Mouse (Mus musculus) CH12.LX (cell line): ENCODE results near the gene Vsig10. TPM values are rescaled to one million over a fixed set of nuclear protein-coding genes. Genes with fewer than 3 reads are reported as not detected.

Experiments used
- DNase-seq: peaks from one replicate; pipeline ENCODE4 v3.0.0-alpha.2; 2013; ENCODE audit errors: extremely low read depth
- H3K27ac ChIP-seq: 2 replicates; pipeline ENCODE4 v1.5.1; 2012; ENCODE audit warnings: low read depth, mild to moderate bottlenecking, control low read depth, moderate library complexity; ENCODE audit not compliant: insufficient read depth
- H3K27me3 ChIP-seq: replicated peaks from 2 replicates; pipeline ENCODE3; 2012; ENCODE audit warnings: inconsistent platforms
- H3K36me3 ChIP-seq, 2 experiments: replicated peaks in 1 of 2; 2 replicates each; pipeline versions ENCODE3 to v1.6.1; 2012; ENCODE audit warnings: inconsistent platforms in 1 of 2, low read length in 1 of 2, mild to moderate bottlenecking in 1 of 2, mixed read lengths in 1 of 2, moderate library complexity in 1 of 2; ENCODE audit not compliant: control insufficient read depth in 1 of 2, insufficient read depth in 1 of 2
- H3K4me1 ChIP-seq, 2 experiments: 2 replicates each; pipeline ENCODE4 v1.6.1; 2012; ENCODE audit warnings: inconsistent platforms in 1 of 2, moderate library complexity in 1 of 2; ENCODE audit not compliant: insufficient read depth in 2 of 2, control insufficient read depth in 1 of 2
- H3K4me2 ChIP-seq: 2 replicates; pipeline ENCODE4 v1.6.1; 2012; ENCODE audit warnings: low read depth, mild to moderate bottlenecking, control low read depth; ENCODE audit not compliant: poor library complexity, insufficient read depth, severe bottlenecking
- H3K4me3 ChIP-seq, 3 experiments: fragments of 150-350 bp in 1 of 3; sonication (generic) in 1 of 3; replicated peaks in 1 of 3; 2 replicates each; pipeline versions ENCODE3 to v1.5.1; 2011 to 2012; ENCODE audit warnings: low read depth in 2 of 3, low read length in 2 of 3, mild to moderate bottlenecking in 2 of 3, moderate library complexity in 2 of 3, control low read depth in 1 of 3, improper control_type of control experiment in 1 of 3, inconsistent platforms in 1 of 3, mixed read lengths in 1 of 3; ENCODE audit not compliant: poor library complexity in 1 of 3
- H3K79me2 ChIP-seq: replicated peaks from 2 replicates; pipeline ENCODE4 v1.6.1; 2012; ENCODE audit warnings: mild to moderate bottlenecking, moderate library complexity; ENCODE audit not compliant: control insufficient read depth, poor library complexity, insufficient read depth, severe bottlenecking; ENCODE audit errors: extremely low read depth
- H3K9ac ChIP-seq: 2 replicates; pipeline ENCODE4 v1.6.1; 2012; ENCODE audit warnings: low read depth, mild to moderate bottlenecking, control low read depth, moderate library complexity; ENCODE audit not compliant: insufficient read depth
- H3K9me3 ChIP-seq: replicated peaks from 2 replicates; pipeline ENCODE3; 2012; ENCODE audit warnings: low read length, inconsistent platforms, mixed read lengths
- BHLHE40 ChIP-seq: IDR thresholded peaks from 2 replicates; pipeline ENCODE4 v1.6.1; 2011; ENCODE audit warnings: mild to moderate bottlenecking, low read depth, low read length, improper control_type of control experiment
- CHD1 ChIP-seq: IDR thresholded peaks from 2 replicates; pipeline ENCODE4 v1.6.1; 2012; ENCODE audit warnings: low read depth, low read length, improper control_type of control experiment, inconsistent platforms
- E2F4 ChIP-seq: IDR thresholded peaks from 2 replicates; pipeline ENCODE4 v1.6.1; 2011; ENCODE audit warnings: low read depth, low read length, improper control_type of control experiment; ENCODE audit not compliant: insufficient replicate concordance
- GABPA ChIP-seq: IDR thresholded peaks from 2 replicates; pipeline ENCODE4 v1.6.1; 2012; ENCODE audit warnings: low read depth, low read length, improper control_type of control experiment, inconsistent platforms; ENCODE audit not compliant: insufficient replicate concordance
- IRF4 ChIP-seq: IDR thresholded peaks from 2 replicates; pipeline ENCODE4 v1.6.1; 2014; ENCODE audit warnings: low read depth, mild to moderate bottlenecking, inconsistent platforms, low read length, improper control_type of control experiment
- KAT2A ChIP-seq: IDR thresholded peaks from 2 replicates; pipeline ENCODE4 v1.6.1; 2012; ENCODE audit warnings: low read length, improper control_type of control experiment, inconsistent platforms; ENCODE audit not compliant: insufficient replicate concordance
- MEF2A ChIP-seq: IDR thresholded peaks from 2 replicates; pipeline ENCODE4 v1.6.1; 2014; ENCODE audit warnings: low read depth, mild to moderate bottlenecking, inconsistent platforms, low read length, improper control_type of control experiment, borderline replicate concordance
- MXI1 ChIP-seq: IDR thresholded peaks from 2 replicates; pipeline ENCODE4 v1.6.1; 2011; ENCODE audit warnings: mild to moderate bottlenecking, low read depth, low read length, improper control_type of control experiment
- MYC ChIP-seq: IDR thresholded peaks from 2 replicates; pipeline ENCODE4 v1.6.1; 2011; ENCODE audit warnings: low read depth, mild to moderate bottlenecking, improper control_type of control experiment, low read length
- NELFE ChIP-seq: IDR thresholded peaks from 2 replicates; pipeline ENCODE4 v1.6.1; 2011; ENCODE audit warnings: low read depth, low read length, improper control_type of control experiment
- POLR2A ChIP-seq: IDR thresholded peaks from 2 replicates; pipeline ENCODE4 v1.6.1; 2011; ENCODE audit warnings: low read depth, mild to moderate bottlenecking, improper control_type of control experiment, low read length
- POLR2AphosphoS2 ChIP-seq: IDR thresholded peaks from 2 replicates; pipeline ENCODE4 v1.6.1; 2011; ENCODE audit warnings: low read depth, low read length, improper control_type of control experiment
- SIN3A ChIP-seq: IDR thresholded peaks from 2 replicates; pipeline ENCODE4 v1.6.1; 2012; ENCODE audit warnings: low read length, improper control_type of control experiment, inconsistent platforms
- TBP ChIP-seq: conservative IDR thresholded peaks from 2 replicates; pipeline ENCODE4 v1.6.1; 2011; ENCODE audit warnings: low read depth, low read length, improper control_type of control experiment
- USF1 ChIP-seq: IDR thresholded peaks from 2 replicates; pipeline ENCODE4 v1.6.1; 2014; ENCODE audit warnings: low read depth, mild to moderate bottlenecking, inconsistent platforms, low read length, improper control_type of control experiment
- USF2 ChIP-seq: conservative IDR thresholded peaks from 2 replicates; pipeline ENCODE4 v1.6.1; 2011; ENCODE audit warnings: low read depth, low read length, improper control_type of control experiment
- ZC3H11A ChIP-seq: IDR thresholded peaks from 2 replicates; pipeline ENCODE4 v1.6.1; 2012; ENCODE audit warnings: low read depth, mild to moderate bottlenecking, inconsistent platforms, low read length, improper control_type of control experiment
- ZMIZ1 ChIP-seq: IDR thresholded peaks from 2 replicates; pipeline ENCODE4 v1.6.1; 2012; ENCODE audit warnings: low read depth, mild to moderate bottlenecking, inconsistent platforms, low read length, improper control_type of control experiment
- ZNF384 ChIP-seq: IDR thresholded peaks from 2 replicates; pipeline ENCODE4 v1.6.1; 2012; ENCODE audit warnings: low read depth, low read length, improper control_type of control experiment, inconsistent platforms
- dilution Hi-C: fragments of 300-500 bp; cut with MboI; formaldehyde crosslinking; loops from 2 replicates; pipeline ENCODE4 v1.14.3; 2020; ENCODE audit warnings: low sequenced_read_pairs; ENCODE audit not compliant: extremely low pct_unique_long_range_greater_than_20kb, extremely low pct_ligation_motif_present
- in situ Hi-C: fragments of 300-500 bp; cut with MboI; formaldehyde crosslinking; loops from 3 replicates; pipeline ENCODE4 v1.14.3; 2019; ENCODE audit warnings: low sequenced_read_pairs, low pct_ligation_motif_present, low pct_unique_long_range_greater_than_20kb, mixed read lengths
- polyA plus RNA-seq: library from polyadenylated mRNA; unstranded; fragments of >175 nt; gene quantifications from 2 replicates; pipeline ENCODE4 v1.2.1, GENCODE M21; 2012; ENCODE audit warnings: low read depth; ENCODE audit not compliant: insufficient read length
- total RNA-seq, 2 experiments: library from RNA; depleted of rRNA; stranded (reverse); fragments of 300-350 nt in 1 of 2; fragments of >200 nt in 1 of 2; gene quantifications; 2 replicates each; pipeline ENCODE4 v1.2.3; 2012 to 2014

The Vsig10 gene
- total and polyA plus RNA-seq, 3 experiments: 2.1 to 4.7 (median 3.9) TPM

DNA sequence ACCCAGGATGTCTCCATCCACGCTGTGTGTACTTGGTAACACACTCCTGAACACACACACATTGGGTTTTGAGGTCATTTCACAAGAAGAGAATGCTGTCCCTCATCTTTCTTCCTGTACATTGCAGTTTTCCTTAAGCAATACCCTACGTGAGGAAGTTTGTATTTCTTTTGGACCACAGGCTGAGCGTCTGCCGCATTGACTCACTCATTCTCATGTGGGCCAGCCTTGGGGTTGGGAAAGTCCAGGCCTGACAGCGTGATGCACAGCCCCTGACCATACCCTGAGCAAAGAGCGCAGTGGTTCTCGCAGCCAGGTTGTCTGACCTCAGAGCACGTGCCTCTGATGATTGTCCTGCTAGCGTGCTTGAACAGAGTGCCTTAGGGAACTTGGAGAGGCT, 54.5 kb downstream of the Vsig10 start:
- Histone ChIP-seq H3K27ac (no peak overlapping the region), H3K4me1 (peaks cover 10 to 46% of the 10 kb centered on the region in 2 experiments)
- TF ChIP-seq NELFE (no peak), E2F4 (no peak), MXI1 (no peak), ZMIZ1 (no peak), BHLHE40 (no peak), SIN3A (no peak), IRF4 (no peak), POLR2AphosphoS2 (no peak), USF2 (no peak), KAT2A (no peak), TBP (no peak), ZC3H11A (no peak), USF1 (no peak), CHD1 (no peak), MYC (no peak), ZNF384 (no peak), POLR2A (no peak), GABPA (no peak), MEF2A (no peak)
- TF ChIP-seq, all 38 proteins: peak for 0
- no peak overlapping the region for H3K4me2 ChIP-seq
- H3K9me3 ChIP-seq: no peaks in the 10 kb centered on the region
- H3K27me3 ChIP-seq: no peaks in the 10 kb centered on the region
- no peak for DNase-seq
- H3K36me3 ChIP-seq: peaks cover 85 to 89% of the 10 kb centered on the region in 2 experiments
- dilution Hi-C loops: no loop called here
- H3K9ac ChIP-seq: no peak overlapping the region
- in situ Hi-C loops: no loop called here
- no peak overlapping the region for H3K4me3 ChIP-seq
- no peaks in the 10 kb centered on the region for H3K79me2 ChIP-seq

GRCm38 (mm10) chr5:117374372-117375049, 55.6 kb downstream of the Vsig10 start:
- no peak for DNase-seq
- TF ChIP-seq USF1 (no peak), POLR2A (0 out of 2 replicates have a peak, but pooled peaks have one; percentile 23)
- dilution Hi-C loops: no loop called here
- Histone ChIP-seq H3K9me3 (no peaks in the 10 kb centered on the region), H3K4me1 (peaks cover 10 to 53% of the 10 kb centered on the region in 2 experiments), H3K27me3 (no peaks in the 10 kb centered on the region), H3K79me2 (no peaks in the 10 kb centered on the region), H3K4me2 (no peak overlapping the region), H3K36me3 (peaks cover 84 to 88% of the 10 kb centered on the region in 2 experiments), H3K9ac (no peak overlapping the region), H3K27ac (no peak overlapping the region; the same call in 1 of the 2 replicates), H3K4me3 (peak overlapping the region in 1 of 3 experiments; percentile 11)
- in situ Hi-C loops: no loop called here
